Mouse (Mus musculus) lung, postnatal 36 days (tissue): ENCODE results near the gene Shroom3.
"Not testable (repeated sequence)": the region's sequence is repeated elsewhere in the genome, so short reads cannot be mapped to it uniquely, and the experiment has no call there.

Experiments
- DNase-seq: peaks from one replicate; pipeline ENCODE4 v3.0.0; 2022; ENCODE audit warnings: mixed read lengths

Shroom3 gene

GRCm38 (mm10) chr5:92897766-92898745 lies 214.8 kb downstream of the Shroom3 start:
- peak; percentile 86 for DNase-seq

DNA sequence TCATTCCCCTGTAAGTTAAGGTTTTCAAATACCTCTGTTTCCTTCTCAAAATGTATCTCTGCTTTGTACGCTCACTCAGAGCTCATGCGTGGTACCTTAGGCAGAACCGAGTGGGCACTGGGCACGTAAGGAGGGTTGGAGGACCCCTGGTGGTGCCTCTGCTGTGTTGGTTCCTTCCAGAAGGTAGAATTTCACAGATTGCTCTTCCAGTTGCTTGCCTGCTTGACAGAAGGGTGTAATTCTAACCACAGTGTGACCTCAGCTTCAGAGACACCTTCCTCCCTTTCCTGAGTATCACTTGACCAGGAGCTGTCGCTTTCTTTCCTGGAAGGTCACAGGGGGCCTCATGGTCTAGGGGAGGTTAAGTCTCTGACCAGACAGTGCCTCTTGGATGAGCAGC lies 217.2 kb downstream of the Shroom3 start:
- DNase-seq: no peak

DNA sequence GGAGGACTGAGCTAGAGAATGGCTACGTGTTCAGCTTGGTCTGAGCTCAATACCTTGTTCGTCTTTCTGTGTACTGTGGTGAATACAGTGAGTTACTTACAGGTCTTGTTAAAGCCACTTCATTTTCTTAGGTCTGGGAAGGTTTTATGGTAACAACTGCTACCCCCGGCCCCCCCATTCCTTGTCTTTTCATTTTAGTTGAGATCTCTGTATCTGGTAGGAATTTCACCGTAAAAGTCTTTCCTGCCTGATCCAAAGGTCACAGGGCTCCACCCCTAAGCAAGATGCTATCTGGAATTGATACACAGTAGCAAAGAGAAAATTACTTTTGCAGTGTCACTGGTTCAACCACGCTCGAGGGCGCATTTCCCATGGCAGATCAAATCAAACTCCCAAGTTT lies 218.6 kb downstream of the Shroom3 start:
- no peak for DNase-seq

- DNase-seq: no peak
These were observed 221.9 kb downstream of the Shroom3 start for GRCm38 (mm10) chr5:92905146-92905545.

- DNase-seq: peak; percentile 53
These were observed 222.4 kb downstream of the Shroom3 start for GRCm38 (mm10) chr5:92905594-92906008.

DNA sequence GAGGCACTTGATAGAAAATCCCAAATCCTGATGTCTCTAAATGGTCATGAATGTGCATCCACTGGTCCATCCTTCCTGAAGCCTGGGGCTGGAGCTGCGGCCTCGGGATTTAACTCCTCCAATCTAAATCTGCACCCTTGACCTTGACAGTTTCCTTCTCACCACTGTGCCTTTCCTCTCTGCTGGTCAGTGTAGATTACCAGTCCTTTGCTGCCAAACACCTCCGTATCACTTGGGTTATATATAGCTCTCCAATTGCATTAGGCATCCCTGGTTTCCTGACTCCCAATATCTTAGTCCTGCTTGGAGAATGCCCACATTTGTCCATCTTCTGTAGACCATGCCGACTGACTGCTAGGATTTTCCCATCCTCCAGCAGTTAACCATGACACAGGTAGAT lies 225.0 kb downstream of the Shroom3 start:
- no peak for DNase-seq

GRCm38 (mm10) chr5:92910838-92911237 lies 227.6 kb downstream of the Shroom3 start:
- peak; percentile 65 for DNase-seq

DNA sequence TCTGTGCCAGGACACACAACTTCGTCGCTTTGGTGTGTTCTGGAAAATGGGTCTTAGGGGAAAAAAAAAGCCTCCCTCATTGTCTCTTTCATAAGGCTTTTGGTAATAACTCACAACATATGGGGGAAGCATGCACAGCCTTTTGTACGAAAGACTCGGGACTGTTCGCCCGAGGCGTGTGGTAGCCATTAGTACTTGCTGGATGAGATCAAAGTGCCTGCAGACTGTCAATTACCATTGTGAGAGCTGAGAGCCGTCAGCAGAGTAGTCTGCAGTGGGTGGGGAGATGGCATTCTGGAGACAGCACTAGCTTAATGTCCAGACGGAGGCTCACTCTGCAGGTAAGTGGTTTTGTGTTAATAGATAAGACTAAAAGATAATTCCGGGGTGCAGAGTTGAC lies 232.2 kb downstream of the Shroom3 start:
- DNase-seq: no peak

GRCm38 (mm10) chr5:92917755-92918154 lies 234.5 kb downstream of the Shroom3 start:
- no peak for DNase-seq

DNA sequence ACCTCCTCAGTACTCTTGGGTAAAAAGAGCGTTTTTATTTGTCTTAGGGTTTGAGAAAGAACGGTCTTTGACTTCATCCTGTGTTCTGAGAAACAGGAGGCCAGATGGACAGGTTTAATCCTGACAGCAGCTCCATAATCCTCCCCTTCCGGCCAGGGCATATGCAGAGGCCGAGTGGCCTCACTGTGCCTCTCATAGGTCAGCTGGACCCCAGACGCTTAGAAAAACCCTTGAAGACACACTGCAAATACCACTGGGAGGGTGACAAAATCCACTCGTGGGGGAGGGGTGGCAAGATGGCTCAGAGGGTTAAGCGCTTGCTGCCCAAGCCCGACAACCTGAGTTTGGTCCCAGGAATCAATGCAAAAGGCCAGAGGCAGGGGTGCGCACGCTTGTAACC lies 234.9 kb downstream of the Shroom3 start:
- DNase-seq: no peak

DNA sequence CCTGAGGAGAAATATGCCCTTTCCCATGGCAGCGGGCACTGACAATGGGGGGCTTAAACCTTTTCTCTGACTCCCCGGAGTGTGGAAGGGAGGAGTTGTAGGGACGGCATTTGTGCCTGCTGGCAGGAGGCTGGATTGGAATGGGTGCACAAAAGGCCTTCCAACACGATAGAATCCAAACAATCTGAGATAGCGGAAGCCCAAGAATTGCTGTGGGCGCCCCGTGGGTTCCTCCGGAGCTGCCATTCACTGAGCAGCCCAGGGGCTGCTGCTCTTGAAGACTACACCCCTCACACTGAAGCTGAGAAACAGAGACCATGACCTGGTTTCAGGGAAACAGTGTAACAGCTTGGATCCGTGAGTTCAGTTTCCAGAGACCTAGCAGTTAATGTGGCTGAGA lies 235.6 kb downstream of the Shroom3 start:
- no peak for DNase-seq

DNA sequence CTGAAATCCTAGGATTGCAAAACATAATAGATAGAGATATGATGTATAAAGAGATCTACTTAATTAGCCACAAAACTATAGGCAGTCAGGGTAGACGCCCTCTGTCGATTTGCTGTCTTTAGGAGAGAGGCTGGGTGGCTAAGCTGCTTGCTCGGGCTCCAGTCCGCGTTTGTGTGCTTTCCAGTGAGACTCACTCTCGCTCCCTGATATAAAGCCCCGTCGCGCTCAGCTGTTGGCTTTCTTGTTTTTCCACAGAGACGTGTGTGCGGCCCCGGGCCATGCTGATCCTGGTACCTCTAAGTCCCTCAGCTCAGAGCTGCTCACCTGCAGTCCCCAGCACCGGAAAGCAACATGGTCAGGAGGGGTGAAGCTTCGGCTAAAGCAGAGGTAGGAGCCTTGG lies 236.2 kb downstream of the Shroom3 start:
- no peak for DNase-seq

DNA sequence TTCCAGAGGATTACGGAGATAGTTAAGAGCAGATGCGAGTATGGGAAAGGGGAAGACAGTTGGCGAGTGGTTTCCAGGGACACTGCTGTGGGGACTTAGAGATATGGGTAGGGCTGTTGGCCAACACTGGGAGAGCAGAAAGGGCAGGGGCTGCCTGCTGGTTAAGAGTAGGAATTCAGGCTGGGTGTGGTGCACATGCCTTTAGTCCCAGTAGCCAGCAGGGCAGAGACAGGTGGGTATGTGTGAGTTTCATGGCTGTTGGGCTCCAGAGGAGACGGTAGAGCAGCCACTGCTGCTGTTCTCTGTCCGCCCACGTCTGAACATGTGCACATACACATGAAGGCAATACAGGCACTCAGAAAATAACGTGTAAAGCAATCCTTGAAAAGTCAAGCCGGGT lies 237.7 kb downstream of the Shroom3 start:
- DNase-seq: no peak

GRCm38 (mm10) chr5:92921728-92922127 lies 238.5 kb downstream of the Shroom3 start:
- no peak for DNase-seq

DNA sequence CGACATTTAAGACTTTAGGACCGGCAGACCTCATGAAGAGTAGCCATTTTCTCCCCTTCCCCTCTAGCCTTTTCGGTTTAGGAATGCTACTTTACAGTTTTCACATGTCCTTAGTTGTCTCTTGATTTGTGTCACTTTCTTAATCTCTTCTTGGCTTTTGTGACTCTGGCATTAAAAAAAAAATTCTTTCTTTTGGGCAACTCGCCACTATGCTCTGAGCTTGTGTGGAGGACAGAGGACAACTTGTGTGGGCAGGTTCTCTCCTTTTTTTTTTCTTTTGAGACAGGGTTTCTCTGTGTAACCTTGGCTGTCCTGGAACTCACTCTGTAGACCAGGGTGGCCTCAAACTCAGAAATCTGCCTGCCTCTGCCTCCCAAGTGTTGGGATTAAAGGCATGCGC lies 239.7 kb downstream of the Shroom3 start:
- DNase-seq: not testable (repeated sequence)

DNA sequence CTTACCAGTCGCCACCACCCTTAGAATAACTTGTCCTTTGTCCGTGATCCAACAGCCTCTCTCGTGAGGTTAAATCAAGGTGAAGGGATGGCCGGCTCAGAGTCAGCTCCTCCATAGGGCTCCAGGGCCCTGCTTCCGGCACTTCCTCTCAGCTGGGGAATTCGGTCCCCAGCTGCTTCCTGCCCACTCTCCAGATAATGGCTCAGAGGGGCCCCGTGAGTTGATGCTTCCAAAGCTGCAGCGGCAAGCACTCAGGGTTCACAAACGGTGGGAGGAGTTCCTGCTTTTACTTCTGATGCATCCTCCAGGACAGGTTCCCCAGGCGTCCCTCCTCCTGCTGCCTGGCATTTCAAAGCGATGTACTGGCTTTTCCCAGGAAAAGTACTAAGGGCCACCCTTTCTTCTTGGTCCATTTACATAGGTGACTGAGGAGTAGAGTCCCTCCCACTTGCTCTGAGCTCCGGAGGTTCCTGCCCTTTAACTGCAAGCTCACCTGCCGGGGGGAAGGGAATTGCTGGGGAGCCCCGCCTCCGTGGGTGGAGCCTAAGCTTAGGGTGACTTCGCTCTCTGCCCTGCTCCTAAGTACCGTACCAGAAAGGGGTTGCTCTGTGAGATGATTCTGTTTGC lies 241.7 kb downstream of the Shroom3 start:
- DNase-seq: peak; percentile 86

DNA sequence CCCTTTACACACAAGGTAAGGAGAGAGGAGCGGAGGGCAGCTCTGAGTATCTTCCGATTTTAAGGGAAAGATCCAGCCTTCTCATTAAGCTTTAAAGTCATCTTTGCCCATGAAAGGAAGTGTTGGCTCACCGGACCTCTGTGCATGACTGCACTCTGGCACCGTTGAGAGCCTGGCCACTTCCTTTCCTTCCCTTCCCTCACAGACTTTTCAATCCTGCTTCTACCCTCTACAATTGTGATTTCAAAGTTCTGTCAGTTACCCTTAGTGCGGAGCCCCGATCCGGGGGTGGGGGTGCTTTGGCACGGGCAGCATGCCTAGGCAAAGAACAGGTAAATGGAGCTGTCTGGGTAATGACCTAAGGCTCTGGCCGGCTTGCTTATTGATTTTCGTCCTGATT lies 244.4 kb downstream of the Shroom3 start:
- no peak for DNase-seq

- DNase-seq: peak; percentile 55
These were observed 247.3 kb downstream of the Shroom3 start for GRCm38 (mm10) chr5:92930557-92930956.

GRCm38 (mm10) chr5:92931298-92931697 lies 248.1 kb downstream of the Shroom3 start:
- DNase-seq: no peak

GRCm38 (mm10) chr5:92933010-92933409 lies 249.8 kb downstream of the Shroom3 start:
- peak; percentile 49 for DNase-seq

- no peak for DNase-seq
These were observed 250.5 kb downstream of the Shroom3 start for GRCm38 (mm10) chr5:92933599-92934217.

GRCm38 (mm10) chr5:92934269-92934939 lies 251.2 kb downstream of the Shroom3 start:
- no peak for DNase-seq

DNA sequence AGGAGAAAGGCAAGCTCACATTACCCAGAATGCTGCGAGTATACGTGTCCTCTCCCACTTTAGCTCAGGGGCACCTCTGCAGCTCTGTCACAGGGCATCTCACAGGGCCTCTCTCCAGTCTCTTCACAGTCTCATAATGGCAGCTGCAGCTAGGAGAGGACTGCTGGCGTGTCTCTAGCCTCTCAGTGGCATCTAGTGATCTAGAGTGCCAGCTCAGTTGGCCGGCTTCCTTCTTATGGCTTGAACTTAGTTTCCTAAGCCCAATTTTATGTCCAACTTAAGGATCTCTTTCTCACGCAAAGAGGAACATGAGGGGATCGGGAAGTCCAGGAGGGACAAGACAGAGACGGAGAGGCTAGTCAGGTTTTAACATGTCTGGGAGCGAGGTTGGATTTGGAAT lies 252.6 kb downstream of the Shroom3 start:
- no peak for DNase-seq
